Mouse (Mus musculus): ENCODE measurements at regions not wholly inside any gene's neighbourhood (a gene's known extent, or its start where the extent isn't known, plus 50 kb on each side); places are given as distances from the start of the nearest gene placed in this dataset.

DNA sequence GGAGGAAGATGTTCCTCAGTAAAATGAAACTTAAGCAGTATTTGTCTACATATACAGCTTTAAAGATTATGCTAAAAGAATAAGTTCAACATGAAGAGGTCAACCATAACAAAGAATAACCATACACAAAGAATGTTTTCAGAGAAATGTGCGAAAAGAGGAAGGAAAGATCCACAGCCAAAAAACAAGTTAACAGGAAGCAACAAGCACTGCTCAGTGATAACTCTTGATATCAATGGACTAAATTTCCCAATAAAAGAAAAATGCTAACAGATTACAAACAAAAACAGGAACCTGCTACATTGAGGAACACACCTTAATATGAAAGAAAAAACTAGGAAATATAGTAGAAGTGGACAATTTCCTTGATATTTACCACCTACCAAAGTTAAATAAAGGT is 1905.5 kb upstream of the Gm38303 start:
- no peak for TF ChIP-seq CTCF (conservative IDR thresholded peaks at IDR 0.05; ENCODE audit: low read length)
- no peak for TF ChIP-seq POU5F1 (IDR thresholded peaks at IDR 0.05; ENCODE audit: borderline replicate concordance, low read length)
- no peak for TF ChIP-seq NANOG (IDR thresholded peaks at IDR 0.05; ENCODE audit: borderline replicate concordance, low read length)

All from E14TG2a.4 (cell line).